Mouse (Mus musculus) layer of hippocampus, postnatal 14 days (tissue): ENCODE results near the gene Plppr1. TPM values are rescaled to one million over a fixed set of nuclear protein-coding genes. Genes with fewer than 3 reads are reported as not detected.
"Not testable (repeated sequence)": the region's sequence is repeated elsewhere in the genome, so short reads cannot be mapped to it uniquely, and the experiment has no call there.

Experiments used
- DNase-seq, 2 experiments: peaks; one replicate each; pipeline ENCODE4 v3.0.0; 2021 to 2022; ENCODE audit warnings: low spot score in 2 of 2, mixed read lengths in 1 of 2
- total RNA-seq, 2 experiments: library from RNA; stranded (reverse); gene quantifications; 2 replicates each; pipeline ENCODE4 v1.2.3; 2021

The Plppr1 gene
- total RNA-seq, 2 experiments from 2014 or later = 23.0 to 23.5 TPM

DNA sequence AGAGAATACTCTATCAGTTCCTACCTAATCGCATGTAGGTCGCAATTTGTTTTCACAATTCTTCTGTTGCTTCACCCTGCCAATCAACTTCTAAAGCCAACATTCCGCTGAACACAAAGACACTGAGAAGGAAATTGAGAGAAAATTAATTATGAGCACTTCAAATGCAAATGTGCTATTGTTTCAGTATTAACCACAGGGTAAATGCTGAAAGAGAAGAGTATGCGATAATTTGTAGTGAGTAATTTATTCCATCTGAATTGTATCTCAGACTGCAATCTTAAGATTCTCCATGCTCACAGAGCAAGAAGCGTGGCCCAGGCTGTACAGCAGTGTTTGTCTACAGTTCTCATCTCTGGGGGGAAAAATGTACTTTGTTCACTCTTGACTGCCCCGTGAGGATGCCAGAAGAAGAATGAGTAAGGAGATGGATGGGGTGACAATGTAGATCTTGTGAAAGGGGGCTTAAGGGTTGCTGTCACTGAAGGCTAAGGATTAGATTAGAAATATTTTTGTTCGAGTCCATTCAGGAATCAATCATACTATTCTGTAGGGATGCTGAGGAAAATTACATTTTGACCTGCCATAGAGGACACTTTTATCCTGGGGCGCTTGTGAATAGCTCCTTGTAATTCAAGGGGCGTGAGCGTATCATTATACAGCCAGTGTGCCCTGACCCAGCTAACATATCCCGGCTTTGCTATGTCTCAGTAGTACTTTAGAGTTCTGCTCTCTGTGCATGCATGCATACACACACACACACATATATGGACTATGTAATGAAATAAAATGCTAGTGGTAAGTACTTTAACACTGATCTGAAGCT lies 173.3 kb downstream of the Plppr1 start:
- no peak for DNase-seq

DNA sequence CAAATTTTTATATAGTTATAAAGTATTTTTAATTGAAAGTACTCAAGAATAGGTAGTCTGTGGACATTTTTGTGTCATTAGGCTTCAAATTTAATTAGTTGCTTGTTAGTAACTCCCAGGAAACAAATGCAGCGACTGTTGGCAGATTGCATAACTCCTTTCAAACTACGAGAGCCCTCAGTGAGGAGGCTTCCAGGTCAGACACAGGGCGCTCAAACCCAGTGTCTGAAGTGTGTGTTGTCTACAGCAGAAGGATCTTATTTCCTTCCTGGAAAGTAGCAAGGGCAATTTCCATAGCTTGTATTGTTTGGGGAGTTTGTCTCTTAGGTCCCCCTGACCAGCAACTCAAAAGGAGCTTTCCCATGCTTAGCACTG lies 173.9 kb downstream of the Plppr1 start:
- DNase-seq = no peak

DNA sequence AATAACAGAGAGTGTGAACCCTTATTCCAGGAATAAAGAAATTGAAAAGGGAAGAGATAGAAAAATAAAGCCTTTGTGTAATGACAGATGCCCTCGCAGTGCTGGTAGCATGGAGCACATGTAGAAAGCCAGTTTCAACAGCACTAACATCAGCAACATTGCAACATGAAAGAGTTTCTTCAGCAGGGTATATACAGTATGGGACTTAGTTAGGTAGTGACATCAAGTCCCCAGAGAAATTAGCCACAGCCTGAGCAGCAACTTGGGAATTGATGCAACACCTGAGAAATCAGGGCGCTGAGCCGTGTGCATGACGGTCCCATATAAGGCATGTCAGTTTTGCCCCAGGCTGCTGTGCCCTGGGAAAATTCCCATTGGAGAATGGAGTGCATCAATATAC lies 179.0 kb downstream of the Plppr1 start:
- no peak for DNase-seq

DNA sequence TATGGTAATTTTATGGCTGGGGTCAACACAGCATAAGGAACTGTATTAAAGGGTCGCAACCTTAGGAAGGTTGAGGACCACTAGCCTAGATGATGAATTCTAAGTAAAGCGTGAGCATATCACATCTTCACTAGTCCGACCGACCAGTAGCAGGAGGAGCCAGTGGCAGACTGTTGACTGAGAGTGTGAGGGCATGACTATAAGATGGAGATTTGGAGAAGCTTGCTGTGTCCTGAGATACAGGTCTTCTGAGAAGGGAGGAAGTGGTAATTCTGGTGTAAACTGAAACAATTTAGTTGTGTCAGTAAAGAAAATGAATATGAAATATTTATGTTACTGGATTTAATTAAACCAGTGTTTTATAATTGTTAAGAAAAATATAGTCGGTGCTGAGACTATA lies 180.4 kb downstream of the Plppr1 start:
- no peak for DNase-seq

DNA sequence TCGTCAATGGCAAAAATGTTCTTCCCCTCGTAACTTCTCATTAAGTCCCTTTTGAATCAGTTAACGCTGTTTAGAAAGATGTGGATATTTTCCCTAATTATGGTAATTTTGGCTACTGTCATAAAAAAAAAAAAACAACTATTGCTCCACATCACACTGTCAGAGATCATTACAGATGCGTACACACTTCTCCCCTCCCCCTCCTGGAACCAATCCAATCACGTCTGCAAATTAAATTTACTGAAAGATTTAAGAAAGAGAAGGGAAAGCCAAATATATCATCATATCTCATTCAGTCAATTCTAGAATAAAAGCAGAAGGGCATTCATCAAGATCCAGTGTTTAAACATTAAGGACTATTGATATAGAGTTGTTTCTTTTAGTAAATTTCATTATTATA lies 185.7 kb downstream of the Plppr1 start:
- DNase-seq = no peak

DNA sequence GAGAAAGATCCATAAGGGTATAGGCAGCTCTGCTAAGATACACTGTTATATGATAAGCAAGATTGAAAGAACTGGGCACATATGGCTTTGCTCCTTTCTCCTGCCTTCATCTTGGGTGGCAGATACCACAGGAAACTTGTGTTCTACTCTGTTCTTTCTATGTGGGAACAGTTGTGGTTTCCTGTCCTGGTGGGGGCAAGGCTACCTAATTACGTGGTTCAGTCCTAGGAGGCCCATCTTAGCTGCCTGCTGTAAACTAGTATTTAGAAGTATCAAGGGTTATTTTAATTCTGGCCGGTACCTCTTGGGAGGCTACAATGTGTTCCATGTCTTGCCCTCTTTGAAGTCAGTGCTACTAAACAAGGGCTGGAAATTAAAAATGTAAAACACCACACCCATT lies 186.2 kb downstream of the Plppr1 start:
- no peak for DNase-seq

GRCm38 (mm10) chr4:49251262-49251661 lies 192.2 kb downstream of the Plppr1 start:
- DNase-seq = peak in 1 of 2 experiments; percentile 71

- DNase-seq = no peak
Measured at GRCm38 (mm10) chr4:49252169-49252568, 193.1 kb downstream of the Plppr1 start.

DNA sequence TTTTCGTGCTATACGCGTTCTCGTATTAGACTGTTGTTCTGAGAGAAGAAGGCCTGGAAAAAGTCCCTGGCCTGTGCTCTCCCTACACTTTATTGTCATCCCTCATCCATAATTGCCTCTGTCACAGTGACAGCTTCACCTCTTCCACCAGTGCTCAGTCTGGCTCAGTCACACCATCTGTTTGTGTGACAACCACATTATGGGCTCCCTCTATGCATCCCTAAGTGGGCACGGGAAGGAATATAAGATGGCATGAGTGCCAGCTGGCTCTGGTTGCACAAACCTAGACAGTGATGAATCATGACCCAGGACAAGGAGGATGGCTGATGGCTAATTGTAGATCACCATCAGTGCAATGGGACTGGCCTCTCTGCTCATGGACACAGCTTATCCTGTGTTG lies 219.4 kb downstream of the Plppr1 start:
- DNase-seq = no peak

DNA sequence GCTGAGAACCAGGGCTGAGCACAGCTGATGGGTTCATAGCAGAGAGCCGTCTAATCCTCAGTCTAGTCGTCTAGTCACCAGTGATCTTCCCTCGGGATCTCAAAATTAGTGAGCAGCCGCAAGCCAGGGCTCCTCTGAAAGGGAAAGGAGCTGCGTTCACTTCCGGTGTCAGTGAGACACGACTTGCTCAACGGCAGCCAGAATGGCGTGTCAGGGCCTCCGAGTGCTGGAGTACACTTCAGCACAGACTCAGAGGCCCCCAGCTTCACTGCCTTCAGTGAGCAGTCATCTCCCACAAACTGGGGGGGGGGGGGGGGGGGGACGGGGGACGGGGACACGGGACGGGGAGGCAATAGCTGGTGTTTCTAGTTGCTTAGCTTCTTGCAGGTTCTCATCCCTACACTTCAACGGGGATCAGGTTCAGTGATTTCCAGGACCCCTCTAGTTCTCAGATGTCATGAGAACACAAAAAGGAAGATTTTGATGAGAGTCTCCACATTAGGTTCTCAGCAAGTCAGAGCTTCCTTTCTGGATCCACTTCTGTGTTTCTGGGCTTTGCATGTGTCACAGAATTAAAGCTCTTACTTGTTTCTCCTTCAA lies 225.7 kb downstream of the Plppr1 start:
- no peak for DNase-seq

- no peak for DNase-seq
Measured at GRCm38 (mm10) chr4:49285340-49286196, 226.5 kb downstream of the Plppr1 start.

DNA sequence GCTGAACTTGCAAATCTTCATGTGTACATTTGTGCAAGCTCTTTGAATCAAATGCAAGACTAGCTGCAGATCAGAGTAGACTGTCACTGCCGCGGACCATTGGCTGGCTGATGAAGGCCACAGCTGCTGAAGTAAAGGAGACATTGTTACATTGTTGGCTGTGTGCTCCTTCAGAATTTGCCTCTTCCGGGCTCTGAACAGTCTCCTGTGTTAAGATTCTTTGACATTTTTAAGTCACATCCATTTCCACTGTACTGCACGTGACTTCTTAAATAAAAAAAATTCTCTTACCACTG lies 227.1 kb downstream of the Plppr1 start:
- DNase-seq = peak in 1 of 2 experiments; percentile 19

- peak; percentile 52 to 83 for DNase-seq
Measured at GRCm38 (mm10) chr4:49296434-49296833, 237.4 kb downstream of the Plppr1 start.

DNA sequence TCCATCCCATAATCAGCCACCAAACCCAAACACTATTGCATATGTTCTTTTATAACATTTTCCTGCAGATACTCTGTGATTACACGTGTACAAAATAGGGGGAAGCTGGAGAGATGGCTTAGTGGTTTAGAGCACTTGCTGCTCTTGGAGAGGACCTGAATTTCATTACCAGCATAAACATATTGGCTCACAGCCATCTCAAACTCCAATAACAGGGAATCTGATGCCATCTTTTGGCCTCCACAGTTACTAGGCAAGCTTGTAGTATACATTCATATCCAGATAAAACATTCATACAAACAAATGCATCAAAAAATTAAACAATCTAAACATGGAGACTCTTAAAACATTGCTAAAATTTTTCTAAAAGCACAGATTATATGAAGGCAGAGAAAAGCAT lies 240.5 kb downstream of the Plppr1 start:
- DNase-seq = no peak

DNA sequence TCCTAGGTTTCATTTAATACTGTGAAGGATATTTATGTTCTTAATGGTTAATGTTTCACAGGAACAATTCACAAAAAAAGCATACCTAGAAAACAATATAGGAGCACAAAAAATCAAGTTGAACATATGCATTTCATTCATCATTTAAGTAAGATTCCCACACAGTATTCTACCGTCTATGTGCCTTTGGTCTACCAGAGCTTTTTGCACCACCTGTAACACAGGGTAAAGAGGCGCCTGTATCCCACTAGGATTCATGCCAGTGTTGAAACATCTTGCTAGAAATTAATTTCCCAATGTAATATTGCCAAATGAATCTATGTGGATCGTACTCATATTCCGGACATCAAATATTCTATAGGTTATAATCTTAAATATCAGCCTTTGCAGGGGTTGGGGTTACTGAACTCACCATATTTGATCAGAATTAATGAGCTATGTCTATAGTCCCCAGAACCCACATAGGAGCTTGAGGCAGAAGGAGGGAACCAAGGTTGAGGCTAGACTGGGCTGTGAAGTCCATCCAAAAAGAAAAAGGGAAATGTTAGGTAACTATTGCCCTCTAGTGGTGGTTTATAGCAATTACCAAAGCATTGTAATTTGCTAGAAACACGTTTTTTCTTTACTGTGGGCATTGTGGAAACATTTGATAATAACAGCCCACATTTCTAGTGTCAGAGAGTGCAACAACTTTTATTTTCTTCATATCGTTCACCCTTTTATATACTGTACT lies 263.0 kb downstream of the Plppr1 start:
- peak in 1 of 2 experiments; percentile 46 for DNase-seq

- not testable (repeated sequence) for DNase-seq
Measured at GRCm38 (mm10) chr4:49337949-49338348, 278.9 kb downstream of the Plppr1 start.

DNA sequence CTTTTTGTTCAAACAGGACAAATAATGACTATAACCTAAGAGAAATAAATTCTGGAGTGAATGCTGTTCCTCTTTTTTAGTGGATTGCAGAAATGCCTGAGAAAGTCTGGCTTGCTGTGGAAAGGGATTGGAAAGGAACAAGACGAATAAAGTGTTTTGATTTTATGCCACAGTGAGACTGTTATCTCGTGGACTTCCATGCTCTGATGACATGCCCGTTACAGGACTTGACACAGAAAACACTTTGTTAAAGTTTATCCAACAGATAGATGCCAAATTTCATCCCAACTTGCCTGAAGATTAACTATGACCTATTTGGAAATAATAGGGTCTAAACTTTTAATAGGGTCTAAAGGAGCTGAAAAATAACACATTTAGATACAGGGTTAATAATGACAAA lies 281.0 kb downstream of the Plppr1 start:
- not testable (repeated sequence) for DNase-seq

DNA sequence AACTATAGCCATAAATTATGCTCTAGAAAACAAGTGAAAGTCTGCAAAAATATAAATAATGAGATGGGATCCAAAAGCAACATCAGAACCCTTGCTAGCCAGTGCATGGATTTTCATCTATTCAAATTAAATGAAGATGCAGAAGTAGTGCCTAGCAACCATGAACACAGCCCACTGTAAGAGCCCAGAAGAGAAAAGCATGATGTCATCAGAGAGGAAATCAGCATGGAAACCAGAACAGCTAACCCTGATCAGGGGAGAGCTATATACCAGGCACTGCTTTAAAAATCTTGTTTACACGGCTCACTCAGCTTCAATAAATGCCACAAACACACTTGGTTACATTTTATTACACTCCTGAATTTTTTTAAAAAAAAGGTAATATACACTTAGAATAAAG lies 288.9 kb downstream of the Plppr1 start:
- not testable (repeated sequence) for DNase-seq

DNA sequence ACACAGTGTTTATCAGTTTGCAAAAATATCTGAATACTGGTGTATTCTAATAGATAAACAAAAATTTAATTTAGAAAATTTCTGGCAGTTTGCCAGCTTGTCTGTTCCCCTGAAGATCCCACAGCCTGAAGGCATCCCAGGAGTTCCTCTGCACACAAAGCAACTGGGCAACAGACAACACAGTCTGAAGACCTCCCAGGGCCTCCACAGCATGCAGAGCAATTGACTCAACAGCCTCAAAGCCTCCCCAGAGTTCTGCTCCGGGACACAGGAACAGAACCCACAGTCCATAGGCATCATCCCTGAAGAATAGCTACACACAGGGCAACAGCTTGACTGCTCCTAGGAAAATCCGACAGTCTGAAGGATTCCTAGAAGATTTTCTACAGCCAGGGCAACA lies 289.6 kb downstream of the Plppr1 start:
- DNase-seq = no peak

- DNase-seq = no peak
Measured at GRCm38 (mm10) chr4:49350470-49350869, 291.4 kb downstream of the Plppr1 start.

DNA sequence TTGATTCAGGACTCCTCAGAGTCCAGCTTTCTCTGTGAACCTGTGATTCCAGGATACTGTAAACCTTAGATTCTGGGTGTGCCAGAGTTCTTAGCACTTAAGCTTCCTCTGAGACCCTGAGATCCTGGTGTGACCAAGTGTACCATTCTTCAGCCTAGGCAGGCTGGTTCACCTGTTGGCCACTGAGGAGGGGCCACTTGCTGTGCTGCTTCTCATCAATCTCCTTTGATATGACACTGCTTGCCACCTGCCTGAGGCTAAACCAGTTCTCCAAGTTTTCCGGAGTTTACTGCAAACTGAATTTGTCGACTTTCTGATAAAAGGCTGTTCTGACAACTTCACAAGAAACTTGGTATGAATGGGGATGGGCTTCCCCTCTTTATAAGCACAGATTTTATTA lies 298.0 kb downstream of the Plppr1 start:
- no peak for DNase-seq
